Mouse (Mus musculus): ENCODE data around the gene Gsg1. TPM values are rescaled to one million over a fixed set of nuclear protein-coding genes. Genes with fewer than 3 reads are reported as not detected.

The Gsg1 gene
- total RNA-seq (2021): not detected

DNA sequence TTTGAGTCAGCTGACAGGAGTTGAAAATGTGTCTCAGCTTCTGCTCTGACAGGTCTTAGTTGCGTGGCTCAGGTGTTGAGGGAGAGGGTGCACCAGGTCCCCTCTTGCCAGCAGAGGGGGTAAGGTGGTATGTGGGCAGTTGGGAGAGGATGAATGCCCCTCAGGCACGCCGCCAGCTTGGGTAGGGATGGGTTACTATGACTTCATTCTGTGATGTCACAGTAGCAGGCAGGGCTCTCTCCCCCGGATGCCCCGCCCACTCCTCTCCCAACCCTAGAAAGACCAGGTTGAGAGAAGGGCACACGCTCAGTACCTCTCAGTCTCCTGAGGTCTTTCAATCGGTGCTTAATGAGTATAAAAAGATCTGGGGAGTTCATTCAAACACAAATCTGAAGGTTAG is at the start of gene Gsg1:
TSS of gene Gsg1 (minus strand) at position 199 of the 400 bp plus-strand sequence.
- intact Hi-C loops (cut with DNase I): no loop called here
- no peak for DNase-seq (ENCODE audit: extremely low spot score in 1 of 2, low spot score in 2 of 2)

DNA sequence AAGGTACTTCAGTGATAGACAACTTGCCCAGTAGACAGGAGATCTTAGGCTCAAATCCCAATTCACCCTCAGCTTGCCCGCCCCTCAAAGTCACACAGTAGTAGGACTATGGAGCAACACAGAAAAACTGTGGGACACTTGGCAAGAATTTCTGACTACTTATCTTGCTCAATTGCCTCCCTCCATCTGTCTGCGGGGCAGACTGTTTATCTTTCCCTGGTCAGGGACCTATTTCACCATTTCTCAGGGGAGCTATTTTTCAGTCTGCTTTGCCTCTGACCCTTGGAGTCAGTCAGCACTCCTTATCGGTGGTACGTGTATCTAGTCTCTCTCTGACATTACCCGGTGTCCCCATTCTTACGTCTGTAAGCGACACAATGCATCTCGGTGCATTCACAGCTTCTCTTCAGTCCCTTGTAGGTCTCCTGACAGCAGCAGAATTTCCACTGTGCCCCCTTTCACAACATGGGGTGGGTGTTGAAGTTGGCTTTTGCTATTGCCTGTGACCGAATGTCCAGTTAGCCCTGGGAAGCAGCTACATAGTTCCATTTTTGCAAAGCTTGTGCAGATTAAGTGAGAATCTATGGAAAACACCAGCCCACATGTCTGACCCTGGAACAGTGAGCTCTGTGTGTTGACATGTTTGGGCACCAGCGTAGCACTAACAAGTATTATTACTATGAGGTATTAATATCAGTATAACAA is 48.4 kb upstream of the Gsg1 start:
- intact Hi-C loops (cut with DNase I): no loop called here
- DNase-seq (ENCODE audit: extremely low spot score in 1 of 2, low spot score in 2 of 2): no peak

DNA sequence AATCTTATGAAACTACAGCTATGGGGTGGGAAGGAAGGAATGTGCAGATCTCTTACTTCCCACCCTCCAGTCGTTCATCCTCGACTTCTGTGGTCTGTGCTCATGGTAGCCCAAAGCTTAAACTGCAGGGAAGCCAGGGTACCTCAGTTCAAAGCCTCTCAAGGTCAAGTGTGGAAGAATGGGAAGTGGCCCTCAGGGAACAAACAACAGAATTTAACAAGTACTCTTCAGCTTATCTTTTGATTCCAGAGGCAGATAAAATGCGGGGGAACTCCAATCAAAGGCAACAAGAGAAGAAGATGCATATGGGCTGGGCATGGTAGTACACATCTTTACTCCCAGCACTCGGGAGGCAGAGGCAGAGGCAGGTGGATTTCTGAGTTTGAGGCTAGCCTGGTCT is 46.3 kb upstream of the Gsg1 start:
- intact Hi-C loops (cut with DNase I): no loop called here
- no peak for DNase-seq (ENCODE audit: extremely low spot score in 1 of 2, low spot score in 2 of 2)

DNA sequence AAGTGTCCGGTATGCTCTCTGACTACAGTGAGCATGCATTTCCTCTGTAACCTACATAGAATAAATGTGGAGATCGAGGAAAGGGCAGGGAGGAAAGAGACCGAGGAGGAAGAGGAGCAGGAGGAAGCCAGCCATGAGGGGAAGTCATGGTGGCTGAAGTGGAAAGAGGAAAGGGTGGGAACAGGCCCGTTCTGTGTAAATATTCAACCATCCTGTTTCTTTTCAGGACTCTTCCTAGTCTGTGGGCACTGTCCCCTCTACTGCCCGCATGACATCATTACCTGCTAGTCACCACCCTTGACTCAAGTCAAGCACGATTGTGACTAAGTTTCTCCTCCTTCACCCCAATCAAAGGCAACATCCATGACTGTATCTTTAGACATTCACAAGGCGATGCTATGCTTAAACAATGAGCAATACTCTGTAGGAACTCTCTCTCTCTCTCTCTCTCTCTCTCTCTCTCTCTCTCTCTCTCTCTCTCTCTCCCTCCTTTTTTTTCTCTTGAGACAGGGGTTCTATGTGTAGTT is 44.9 kb upstream of the Gsg1 start:
- intact Hi-C loops (cut with DNase I): no loop called here
- DNase-seq (ENCODE audit: extremely low spot score in 1 of 2, low spot score in 2 of 2): no peak

DNA sequence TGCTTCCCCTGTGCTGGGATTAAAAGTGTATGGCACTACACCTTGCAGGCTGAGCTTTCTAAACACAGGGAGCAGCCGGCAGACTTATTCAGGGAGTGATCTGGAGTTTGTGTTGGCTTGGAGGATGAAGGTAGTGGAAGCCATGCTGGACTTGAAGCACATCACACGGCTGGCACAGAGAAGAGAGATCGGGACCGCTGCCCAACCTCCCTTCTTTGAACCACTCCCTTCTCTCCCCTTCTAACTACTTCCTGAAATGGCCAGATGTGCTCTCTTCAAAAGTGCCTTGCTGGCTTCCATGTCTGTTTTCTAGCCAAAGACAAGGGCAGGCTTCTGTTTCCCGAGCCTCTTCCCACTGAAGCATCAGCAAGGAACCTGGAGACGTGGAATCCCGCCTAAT is 43.4 kb upstream of the Gsg1 start:
- intact Hi-C loops (cut with DNase I): no loop called here
- DNase-seq (ENCODE audit: extremely low spot score in 1 of 2, low spot score in 2 of 2): no peak

DNA sequence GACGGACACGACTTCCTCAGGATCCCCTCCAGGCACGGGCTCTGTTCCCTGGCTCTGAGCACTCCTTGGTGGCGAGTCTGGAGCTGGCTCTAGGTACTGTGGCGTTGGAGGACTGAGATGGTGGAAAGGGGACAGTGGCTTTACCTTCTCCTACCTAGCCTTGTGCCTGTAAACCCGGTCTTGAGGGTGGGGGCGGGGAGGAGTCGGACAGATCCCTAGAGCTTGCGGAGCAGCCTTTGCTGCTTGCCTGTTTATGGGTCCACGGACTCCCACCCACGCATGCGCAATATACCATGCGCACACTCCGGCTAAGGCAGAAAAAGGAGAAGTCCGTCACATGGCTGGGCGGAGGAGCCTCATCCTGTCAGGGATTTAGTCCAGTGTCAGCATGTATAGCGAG is 42.1 kb upstream of the Gsg1 start:
- peak in 1 of 2 experiments; percentile 61 for DNase-seq (ENCODE audit: extremely low spot score in 1 of 2, low spot score in 2 of 2)
- intact Hi-C loops (cut with DNase I): no loop called here

DNA sequence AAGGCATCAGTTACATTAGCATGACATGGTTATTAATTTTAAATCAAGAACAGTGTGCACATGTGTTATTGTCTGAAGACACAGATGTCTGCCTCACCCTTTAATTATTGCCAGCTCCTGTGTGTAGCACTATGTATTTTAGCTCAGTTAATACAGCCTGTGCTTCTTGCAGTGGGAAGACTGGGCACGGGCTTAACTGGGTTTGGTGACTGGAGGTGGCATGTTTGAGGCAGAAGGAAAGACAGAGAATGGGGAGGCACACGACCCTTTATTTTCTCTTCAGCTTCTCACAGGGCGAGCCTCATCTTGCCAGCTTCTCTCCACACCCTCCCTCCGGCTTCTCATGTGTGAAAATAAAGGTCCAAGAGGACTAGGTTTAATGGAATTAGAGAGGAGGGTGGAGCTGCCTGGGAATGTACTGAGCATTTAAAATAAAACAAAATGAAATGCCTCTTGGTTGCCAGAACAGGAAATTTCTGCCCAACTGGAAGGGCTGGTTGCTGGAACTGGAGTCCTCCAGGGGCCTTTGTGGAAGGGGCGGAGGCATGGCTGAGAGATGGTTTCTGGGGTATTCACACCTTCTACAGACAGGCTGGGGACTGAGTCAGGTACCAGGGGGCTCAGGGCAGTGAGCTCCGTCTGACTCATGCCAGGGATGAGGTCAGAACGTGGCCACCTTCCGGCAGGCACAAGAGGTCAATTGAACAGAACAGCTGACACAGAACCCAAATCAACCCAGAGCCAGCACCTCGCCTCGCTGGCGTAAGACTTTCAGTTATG is 41.1 kb upstream of the Gsg1 start:
- peak in 1 of 2 experiments; percentile 20 for DNase-seq (ENCODE audit: extremely low spot score in 1 of 2, low spot score in 2 of 2)
- intact Hi-C loops (cut with DNase I): no loop called here

DNA sequence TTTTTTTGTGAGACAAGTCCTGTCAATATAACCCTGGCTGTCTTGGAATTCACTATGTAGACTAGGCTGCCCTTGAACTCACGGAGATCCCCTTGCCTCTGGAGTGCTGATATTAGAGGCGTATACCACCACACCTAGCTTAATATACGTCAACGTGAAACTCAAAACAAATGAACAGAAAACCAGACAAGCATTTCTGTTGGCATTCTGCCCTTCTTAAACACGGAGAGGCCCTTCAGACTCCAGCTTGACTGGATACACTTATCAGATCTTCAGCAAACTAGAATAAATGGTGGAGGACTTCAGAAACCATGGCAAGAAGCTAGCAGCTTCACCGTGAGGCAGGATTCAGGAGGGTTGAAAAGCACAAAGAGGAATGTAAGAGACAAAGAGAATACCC is 40.0 kb upstream of the Gsg1 start:
- intact Hi-C loops (cut with DNase I): no loop called here
- no peak for DNase-seq (ENCODE audit: extremely low spot score in 1 of 2, low spot score in 2 of 2)

DNA sequence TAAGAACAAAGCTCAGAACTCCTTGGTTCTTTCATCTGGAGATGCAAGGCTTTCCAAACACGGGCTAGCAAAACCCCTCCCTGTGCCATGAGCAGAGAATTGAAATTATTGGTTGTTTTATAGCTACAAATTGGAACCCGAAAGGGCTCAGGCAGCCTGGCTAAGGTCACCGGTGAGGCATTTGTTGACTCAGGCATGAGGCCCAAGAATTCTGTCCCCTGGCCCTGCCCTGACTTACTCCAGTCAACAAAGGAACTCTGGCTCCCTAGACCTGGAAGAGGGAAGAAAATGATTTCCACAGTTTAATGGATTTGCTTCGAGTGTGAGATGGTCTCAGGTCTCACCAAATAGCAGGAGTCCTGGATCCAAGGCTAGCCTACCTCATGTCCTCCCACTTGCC is 38.2 kb upstream of the Gsg1 start:
- intact Hi-C loops (cut with DNase I): no loop called here
- no peak for DNase-seq (ENCODE audit: extremely low spot score in 1 of 2, low spot score in 2 of 2)

DNA sequence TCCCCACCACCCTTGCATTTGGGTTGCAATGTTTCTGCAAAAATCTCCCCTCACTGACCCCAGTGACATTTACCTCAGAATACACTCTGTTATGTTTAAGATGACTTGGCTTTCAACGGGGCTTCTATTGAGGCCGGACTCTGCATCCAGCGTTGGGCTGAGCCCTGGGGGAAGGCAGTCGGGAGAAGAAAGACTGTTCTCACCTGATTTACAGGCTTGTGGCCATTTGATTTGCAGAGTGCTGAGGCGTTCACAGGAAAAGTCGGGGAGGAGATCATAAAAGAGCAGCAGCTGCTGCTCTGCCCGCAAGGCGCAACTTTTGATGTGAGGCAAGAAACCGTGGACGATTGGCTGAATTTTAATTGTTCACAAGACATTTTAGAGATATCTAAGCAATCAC is 25.7 kb upstream of the Gsg1 start:
- DNase-seq (ENCODE audit: extremely low spot score in 1 of 2, low spot score in 2 of 2): no peak
- intact Hi-C loops (cut with DNase I): no loop called here

DNA sequence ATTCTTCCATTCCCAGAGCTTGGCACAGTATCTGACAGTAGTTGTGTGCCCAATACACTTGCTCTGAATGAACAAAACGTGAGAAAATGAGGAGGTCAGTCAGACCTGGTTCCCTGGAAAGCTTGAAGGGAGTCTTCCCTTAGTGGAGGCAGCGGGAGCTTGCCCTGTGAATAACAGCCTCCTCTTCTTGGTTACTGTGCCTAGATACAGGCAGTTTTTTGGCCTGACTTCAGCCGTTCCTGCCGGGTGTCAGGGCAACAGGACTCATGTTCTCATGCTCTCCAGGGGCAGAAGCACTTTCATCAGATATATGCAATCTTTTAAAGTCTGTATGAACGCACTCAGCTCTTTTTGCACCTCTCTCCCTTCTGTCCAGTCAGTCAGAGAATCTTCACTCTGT is 25.1 kb upstream of the Gsg1 start:
- intact Hi-C loops (cut with DNase I): no loop called here
- DNase-seq (ENCODE audit: extremely low spot score in 1 of 2, low spot score in 2 of 2): no peak

DNA sequence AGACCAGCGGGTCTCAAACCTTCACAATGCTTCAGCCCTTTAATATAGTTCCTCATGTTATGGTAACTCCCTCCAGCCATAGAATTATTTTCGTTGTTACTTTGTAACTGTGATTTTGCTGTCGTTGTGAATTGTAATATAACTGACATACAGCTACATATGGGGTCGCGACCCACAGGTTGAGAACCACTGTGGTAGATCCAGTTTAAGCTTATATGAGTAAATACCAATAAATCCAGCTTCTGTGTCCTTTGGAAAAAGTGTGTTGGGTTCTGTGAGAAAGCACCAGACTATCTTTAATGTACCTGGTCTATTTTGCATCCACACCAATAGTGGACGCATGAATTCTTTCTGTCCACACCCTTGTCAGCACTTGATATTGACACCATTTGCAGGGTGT is 24.2 kb upstream of the Gsg1 start:
- intact Hi-C loops (cut with DNase I): no loop called here
- DNase-seq (ENCODE audit: extremely low spot score in 1 of 2, low spot score in 2 of 2): no peak

DNA sequence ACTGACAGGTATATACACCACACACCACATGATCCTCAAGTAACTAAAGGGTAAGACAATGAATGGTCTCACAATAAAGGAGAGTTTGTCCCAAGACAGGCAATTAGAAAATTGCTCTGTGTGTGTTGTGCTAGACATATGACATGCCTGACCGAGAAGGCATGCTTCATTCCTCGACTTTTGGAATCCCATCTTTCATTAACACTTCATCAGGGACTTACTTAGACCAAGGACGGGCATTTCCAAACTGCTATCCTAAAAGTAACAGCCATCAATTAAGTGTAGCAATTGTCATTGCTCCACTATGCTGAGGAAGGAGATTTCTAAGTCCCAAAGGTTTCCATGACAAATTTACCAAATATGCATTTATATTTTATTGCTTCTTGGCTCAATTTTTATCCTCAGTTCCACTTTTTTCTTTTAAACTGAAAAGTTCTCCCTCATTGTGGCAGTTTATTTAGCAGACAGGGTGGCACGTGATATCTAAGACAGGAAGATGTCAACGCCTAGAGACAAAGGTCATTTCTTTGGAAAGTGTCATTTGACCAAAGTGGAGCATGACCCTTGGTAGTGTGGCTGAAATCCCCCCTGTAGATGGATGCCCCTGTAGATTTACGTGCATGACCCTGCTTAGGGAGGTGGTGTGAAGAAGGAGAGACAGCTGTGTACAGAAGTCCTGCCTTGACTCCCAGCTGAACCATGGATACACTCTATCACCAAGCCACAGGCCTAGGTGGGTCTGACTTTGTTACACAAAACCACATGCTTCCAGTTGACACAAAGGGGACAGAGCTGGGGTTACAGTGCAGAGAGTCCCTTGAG is 22.5 kb upstream of the Gsg1 start:
- intact Hi-C loops (cut with DNase I): no loop called here
- DNase-seq (ENCODE audit: extremely low spot score in 1 of 2, low spot score in 2 of 2): no peak

DNA sequence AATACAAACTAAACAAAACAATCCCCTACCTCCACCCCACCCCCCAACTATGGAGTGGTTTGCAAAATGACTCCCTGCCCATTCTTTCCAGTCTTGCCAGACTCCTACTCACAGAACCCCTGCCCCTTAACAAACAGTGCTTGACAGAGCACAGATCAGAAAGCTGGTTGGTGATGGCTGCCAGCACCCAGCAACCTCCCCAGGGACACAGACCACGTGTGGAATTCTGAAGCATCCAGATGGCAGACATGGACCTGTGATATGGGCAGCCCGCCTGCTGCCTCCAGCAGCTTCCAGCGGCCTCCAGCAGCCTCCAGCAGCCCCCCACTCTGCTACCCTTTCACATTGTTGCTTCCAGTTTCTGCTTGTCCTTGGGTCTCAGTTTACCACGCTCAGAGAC is 21.1 kb upstream of the Gsg1 start:
- DNase-seq (ENCODE audit: extremely low spot score in 1 of 2, low spot score in 2 of 2): no peak
- intact Hi-C loops (cut with DNase I): no loop called here

DNA sequence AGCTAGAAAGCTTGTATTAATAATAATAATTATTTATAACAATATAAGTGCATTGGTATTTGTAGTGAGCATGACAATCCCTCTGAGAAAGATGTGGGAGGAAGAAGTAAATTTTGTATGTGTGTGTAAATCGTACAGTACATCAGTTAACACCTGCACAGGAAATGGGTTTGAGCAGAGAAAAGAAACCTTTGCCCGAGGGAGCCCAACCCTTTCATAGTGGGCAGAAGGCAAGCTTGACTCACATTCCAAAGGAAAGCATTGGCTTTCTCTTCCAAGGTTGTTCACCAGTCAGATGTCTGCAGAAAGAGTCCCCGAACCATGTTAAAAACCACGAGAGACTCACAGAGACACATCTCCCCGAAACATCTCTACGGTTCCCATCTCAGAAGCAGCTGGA is 18.9 kb upstream of the Gsg1 start:
- intact Hi-C loops (cut with DNase I): no loop called here
- no peak for DNase-seq (ENCODE audit: extremely low spot score in 1 of 2, low spot score in 2 of 2)

DNA sequence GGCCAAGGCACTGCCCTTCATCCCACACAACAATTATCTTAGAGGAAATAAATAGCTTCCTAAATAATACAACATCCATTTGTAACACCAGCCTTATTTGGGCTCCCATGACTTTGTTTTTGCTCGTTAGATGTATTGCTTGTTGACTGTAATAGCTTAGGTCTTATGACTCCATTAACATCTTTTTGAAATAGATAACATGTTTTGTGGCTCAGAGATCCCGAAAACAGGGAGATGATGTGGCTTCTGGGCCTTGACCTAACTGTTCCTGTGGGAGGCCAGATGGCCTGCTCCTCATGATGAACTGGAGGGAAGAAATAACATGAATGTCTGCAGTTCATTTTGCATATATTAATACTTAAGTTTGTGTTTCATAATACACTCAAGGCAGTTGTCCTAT is 17.6 kb upstream of the Gsg1 start:
- no peak for DNase-seq (ENCODE audit: extremely low spot score in 1 of 2, low spot score in 2 of 2)
- intact Hi-C loops (cut with DNase I): no loop called here

DNA sequence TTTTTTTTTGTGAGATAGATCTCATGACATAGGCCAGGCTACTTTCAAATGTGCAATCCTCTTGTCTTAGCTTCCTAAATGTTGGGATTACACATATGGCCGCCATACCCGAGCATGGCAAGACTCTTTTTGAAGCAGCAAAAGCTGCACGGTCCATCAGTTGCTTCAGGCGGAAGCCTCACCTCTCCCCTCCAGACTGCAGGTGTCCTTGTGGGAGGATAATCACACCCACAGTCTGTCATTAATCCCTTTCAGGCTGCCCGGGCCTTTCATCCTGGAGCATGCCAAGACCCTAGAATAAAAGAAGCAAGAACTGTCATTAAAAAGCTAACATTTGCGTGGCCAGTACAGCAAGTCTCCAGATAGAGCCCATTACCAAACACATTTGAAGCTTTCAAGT is 15.5 kb upstream of the Gsg1 start:
- intact Hi-C loops (cut with DNase I): no loop called here

DNA sequence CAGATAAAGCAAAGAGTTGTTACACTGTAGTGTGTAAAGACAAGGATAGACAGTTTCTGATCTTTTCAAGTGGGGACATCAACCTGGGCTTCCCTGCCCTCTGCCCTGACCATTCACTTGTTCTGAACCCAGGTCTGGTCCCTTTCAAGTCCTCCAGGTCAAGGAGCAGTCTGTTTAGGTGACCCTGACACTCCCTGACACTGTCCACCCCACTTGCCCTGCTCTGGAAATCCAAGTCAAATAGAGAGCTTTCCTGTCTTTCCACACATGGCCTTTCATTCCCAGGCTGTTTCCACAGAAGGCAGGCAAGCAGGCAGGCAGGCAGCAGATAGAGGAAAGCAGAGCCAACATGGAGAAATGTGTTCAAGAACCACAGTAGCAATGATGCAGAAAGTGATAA is 14.2 kb upstream of the Gsg1 start:
- intact Hi-C loops (cut with DNase I): no loop called here

More for the DNA sequence above, 15.5 kb upstream of the Gsg1 start:
- no peak for DNase-seq (ENCODE audit: extremely low spot score in 1 of 2, low spot score in 2 of 2)

DNA sequence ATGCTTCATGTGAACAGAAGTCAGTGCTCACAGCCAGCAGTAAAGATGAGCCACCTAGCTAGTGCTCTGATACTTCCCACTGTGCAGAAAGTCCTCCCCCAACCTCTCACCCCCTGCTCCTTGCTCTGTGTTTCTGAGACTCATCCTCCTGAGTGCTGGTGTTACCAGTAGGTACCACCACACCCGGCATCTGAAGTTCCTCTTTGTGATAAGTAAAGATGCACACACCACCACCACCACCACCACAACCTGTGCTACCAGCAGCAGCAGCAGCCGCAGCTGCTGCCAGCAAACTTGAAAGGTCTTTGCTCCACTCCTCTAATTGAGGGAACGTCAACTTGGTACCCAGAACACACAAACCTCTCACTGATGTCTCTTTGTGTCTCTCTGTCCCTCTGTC is 13.1 kb upstream of the Gsg1 start:
- intact Hi-C loops (cut with DNase I): no loop called here
- DNase-seq (ENCODE audit: extremely low spot score in 1 of 2, low spot score in 2 of 2): no peak

More for the DNA sequence above, 14.2 kb upstream of the Gsg1 start:
- DNase-seq (ENCODE audit: extremely low spot score in 1 of 2, low spot score in 2 of 2): no peak

DNA sequence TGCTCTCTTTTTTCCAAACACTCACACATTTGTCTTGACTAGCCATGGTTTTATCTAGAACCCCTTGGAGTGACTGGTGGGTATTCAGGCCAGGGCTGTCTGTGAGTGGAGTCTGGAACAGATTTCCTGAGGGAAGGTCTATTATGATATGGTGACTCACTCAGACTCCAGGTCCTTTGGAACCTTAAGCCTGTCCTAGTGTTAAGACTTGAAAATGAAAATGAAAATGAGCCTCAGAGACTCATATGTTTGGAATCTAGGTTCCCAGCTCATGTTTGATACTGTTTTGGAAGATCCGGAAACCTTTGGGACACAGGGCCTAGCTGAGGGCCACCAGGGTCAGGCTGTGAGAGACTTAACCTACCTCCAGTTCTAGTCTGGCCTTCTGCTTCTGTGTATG is 11.9 kb upstream of the Gsg1 start:
- intact Hi-C loops (cut with DNase I): no loop called here
- DNase-seq (ENCODE audit: extremely low spot score in 1 of 2, low spot score in 2 of 2): no peak

Data from left cerebral cortex, postnatal 10 days (tissue).